Mouse (Mus musculus) intestine, postnatal 0 days (tissue): ENCODE measurements around the gene Znrd1. TPM values are rescaled to one million over a fixed set of nuclear protein-coding genes. Genes with fewer than 3 reads are reported as not detected.

Experiments used
- ATAC-seq: fragments of 200-750 bp; cut with Nextera tagmentation; 2 replicates; pipeline ENCODE4 v1.8.0; 2017; ENCODE audit warnings: mild to moderate bottlenecking, moderate TSS enrichment, moderate library complexity
- H3K27ac ChIP-seq: fragments of 300-500 bp; sonication (generic); 2 replicates; pipeline ENCODE4 v1.5.1; 2014; ENCODE audit warnings: mild to moderate bottlenecking, low read depth, low read length, moderate library complexity
- H3K27me3 ChIP-seq: fragments of 300-500 bp; sonication (generic); replicated peaks from 2 replicates; pipeline ENCODE4 v1.6.1; 2014; ENCODE audit warnings: low read length, mixed read lengths; ENCODE audit not compliant: control insufficient read depth, insufficient read depth
- H3K36me3 ChIP-seq: fragments of 300-500 bp; sonication (generic); 2 replicates; pipeline ENCODE4 v1.6.1; 2014; ENCODE audit warnings: mild to moderate bottlenecking, moderate library complexity; ENCODE audit not compliant: control insufficient read depth, insufficient read depth
- H3K4me1 ChIP-seq: fragments of 300-500 bp; sonication (generic); replicated peaks from 2 replicates; pipeline ENCODE4 v1.6.1; 2014; ENCODE audit warnings: antibody characterized with exemption, low read length, mixed read lengths; ENCODE audit not compliant: control insufficient read depth, insufficient read depth
- H3K4me2 ChIP-seq: fragments of 300-500 bp; sonication (generic); replicated peaks from 2 replicates; pipeline ENCODE4 v1.6.1; 2014; ENCODE audit warnings: low read depth, mild to moderate bottlenecking, moderate library complexity
- H3K4me3 ChIP-seq: fragments of 300-500 bp; sonication (generic); 2 replicates; pipeline ENCODE4 v1.5.1; 2014; ENCODE audit warnings: low read depth, low read length
- H3K9ac ChIP-seq: fragments of 300-500 bp; sonication (generic); 2 replicates; pipeline ENCODE4 v1.6.1; 2014; ENCODE audit warnings: mild to moderate bottlenecking, low read depth, low read length
- H3K9me3 ChIP-seq: fragments of 300-500 bp; sonication (generic); 2 replicates; pipeline ENCODE4 v1.6.1; 2016; ENCODE audit warnings: mixed run types; ENCODE audit not compliant: control insufficient read depth
- CTCF ChIP-seq: sonication (generic); IDR thresholded peaks from 2 replicates; pipeline ENCODE4 v1.5.1; 2016; ENCODE audit warnings: low read depth, mild to moderate bottlenecking, control low read depth, antibody characterized with exemption, moderate library complexity
- WGBS: fragments of 180-500 bp; shearing (Covaris S2); extraction: QIAGEN DNeasy Blood & Tissue Kit; methylation state at CpG from one replicate; pipeline ENCODE4 v1.1.7; 2014; 5-methylcytosine and 5-hydroxymethylcytosine counted together
- polyA plus RNA-seq: library from polyadenylated mRNA; unstranded; fragments of >200 nt; fragmentation: Nextera tagmentation; extraction: Ambion mirVana; gene quantifications from 2 replicates; pipeline ENCODE4 v1.2.1, GENCODE M21; 2015

Gene Znrd1
- polyA plus RNA-seq, 1 experiment from 2014 or later = 59.1 TPM

DNA sequence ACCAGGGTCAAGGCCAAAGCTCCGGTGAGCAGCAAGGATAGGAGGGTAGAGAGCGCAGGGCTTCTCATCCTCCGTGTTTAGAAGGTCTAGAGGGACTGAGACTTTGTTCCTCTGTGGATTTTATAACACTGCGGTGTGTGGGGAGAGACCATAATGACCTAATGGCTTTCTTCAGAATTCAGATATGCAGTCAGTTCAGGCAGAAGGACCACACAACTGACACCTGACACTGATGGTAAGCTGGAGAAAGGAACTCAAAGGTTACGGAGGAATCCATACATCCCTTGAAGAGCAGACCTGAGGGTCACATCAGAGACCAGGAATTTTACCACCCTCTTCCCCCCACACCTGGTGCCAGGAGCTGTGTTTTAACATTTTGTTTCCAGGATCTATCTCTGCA is 31.1 kb upstream of the Znrd1 start, which contains the start of gene H2-M5:
Gene H2-M5, minus strand, starts transcription at position 101 of the 400 bp plus-strand sequence.
- no peak within 1 kb of the TSS for H3K27ac ChIP-seq
- TF ChIP-seq CTCF = no peak
- no peaks in the 10 kb centered on the region for H3K36me3 ChIP-seq
- ATAC-seq = no peak
- H3K4me2 ChIP-seq = peak within 1 kb of the TSS; percentile 49
- H3K9me3 ChIP-seq = no peaks in the 10 kb centered on the region
- H3K4me3 ChIP-seq = peak within 1 kb of the TSS; percentile 20
- no peaks in the 10 kb centered on the region for H3K4me1 ChIP-seq
- 33% methylated on average over 5 of the region's 5 CpGs for WGBS
- H3K27me3 ChIP-seq = peaks cover 25% of the 10 kb centered on the region; the same call in 1 of the 2 replicates
- H3K9ac ChIP-seq = no peak within 1 kb of the TSS

GRCm38 (mm10) chr17:36988475-36988874 is 30.1 kb upstream of the Znrd1 start:
- Histone ChIP-seq H3K9ac (no peak overlapping the region), H3K27me3 (peaks cover 25% of the 10 kb centered on the region; the same call in 1 of the 2 replicates), H3K27ac (no peak overlapping the region), H3K4me3 (peak overlapping the region; percentile 20), H3K4me2 (peak overlapping the region; percentile 49), H3K36me3 (no peaks in the 10 kb centered on the region), H3K9me3 (no peaks in the 10 kb centered on the region), H3K4me1 (no peaks in the 10 kb centered on the region)
- no peak for ATAC-seq
- 10% methylated on average over 24 of the region's 24 CpGs for WGBS
- TF ChIP-seq CTCF = no peak

- H3K27ac ChIP-seq = no peak overlapping the region
- H3K9ac ChIP-seq = no peak overlapping the region
- H3K4me1 ChIP-seq = no peaks in the 10 kb centered on the region
- H3K36me3 ChIP-seq = no peaks in the 10 kb centered on the region
- H3K4me2 ChIP-seq = peak overlapping the region; percentile 61; the same call in 1 of the 2 replicates
- no peak for TF ChIP-seq CTCF
- H3K27me3 ChIP-seq = peaks cover 7% of the 10 kb centered on the region; the same call in 1 of the 2 replicates
- no peak for ATAC-seq
- H3K9me3 ChIP-seq = no peaks in the 10 kb centered on the region
- 29% methylated on average over 5 of the region's 5 CpGs for WGBS
- no peak overlapping the region for H3K4me3 ChIP-seq
These were observed 24.1 kb upstream of the Znrd1 start for GRCm38 (mm10) chr17:36982253-36983155.

DNA sequence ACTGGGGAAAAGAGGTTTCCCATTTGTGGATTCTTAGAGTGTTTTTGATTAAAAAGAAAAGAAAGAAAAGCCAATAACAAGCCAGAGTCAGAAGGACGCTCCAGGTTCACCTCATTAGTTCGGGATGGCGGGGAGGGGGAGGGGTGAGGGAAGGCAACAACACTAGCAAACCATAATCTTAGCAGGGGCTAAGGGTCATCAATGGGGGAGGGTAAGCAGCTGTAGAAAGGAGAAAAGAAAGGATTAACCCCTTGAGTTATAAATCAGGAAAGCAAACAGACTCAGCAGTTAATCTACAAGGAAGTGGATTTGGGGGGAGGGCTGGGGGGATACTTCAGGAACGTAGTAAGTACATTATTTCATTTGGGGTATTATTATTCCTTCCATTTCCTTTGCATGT is 23.5 kb upstream of the Znrd1 start:
- Histone ChIP-seq H3K27ac (no peak overlapping the region), H3K9me3 (no peaks in the 10 kb centered on the region), H3K27me3 (peaks cover 4% of the 10 kb centered on the region; the same call in 1 of the 2 replicates), H3K4me3 (peak overlapping the region; percentile 23), H3K36me3 (no peaks in the 10 kb centered on the region), H3K4me1 (no peaks in the 10 kb centered on the region), H3K9ac (no peak overlapping the region), H3K4me2 (peak overlapping the region; percentile 61)
- WGBS = 6% methylated on average over 4 of the region's 4 CpGs
- TF ChIP-seq CTCF = no peak
- no peak for ATAC-seq

GRCm38 (mm10) chr17:36981221-36981813 is 23.0 kb upstream of the Znrd1 start, which contains the start of gene 2410137M14Rik:
Gene 2410137M14Rik, minus strand, starts transcription at chr17:36981237.
- H3K9me3 ChIP-seq = no peaks in the 10 kb centered on the region
- H3K27ac ChIP-seq = no peak within 1 kb of the TSS
- no peak for TF ChIP-seq CTCF
- ATAC-seq = peak; percentile 43; the same call in 1 of the 2 replicates
- H3K4me3 ChIP-seq = peak within 1 kb of the TSS; percentile 23
- H3K9ac ChIP-seq = no peak within 1 kb of the TSS
- H3K4me2 ChIP-seq = peak within 1 kb of the TSS; percentile 61
- H3K4me1 ChIP-seq = no peaks in the 10 kb centered on the region
- H3K27me3 ChIP-seq = no peaks in the 10 kb centered on the region
- WGBS = 8% methylated on average over 18 of the region's 18 CpGs
- H3K36me3 ChIP-seq = no peaks in the 10 kb centered on the region

DNA sequence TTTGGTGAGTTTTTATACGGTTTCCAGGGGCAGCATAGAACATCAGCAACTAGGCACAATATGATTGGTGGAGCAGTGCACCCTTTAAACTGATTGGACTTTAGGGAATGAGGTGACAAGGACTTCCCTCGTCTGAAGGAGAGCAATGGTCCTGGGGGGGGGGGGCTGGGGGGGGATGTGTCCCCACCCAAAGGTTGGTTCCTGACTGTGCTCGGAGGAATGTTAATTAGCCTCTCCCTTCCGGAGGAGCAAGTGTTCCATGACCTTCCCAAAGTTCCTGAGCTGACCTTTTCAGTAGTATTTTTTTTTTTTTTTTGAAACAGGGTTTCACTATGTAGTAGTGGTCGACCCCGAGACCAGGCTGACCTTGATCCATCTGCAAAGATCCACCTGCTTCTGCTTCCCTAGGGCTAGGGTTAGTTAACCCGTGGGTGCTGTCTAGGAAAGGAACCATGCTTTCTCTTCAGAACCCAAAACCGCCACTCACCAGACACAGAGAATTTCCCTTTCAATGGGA is 15.0 kb upstream of the Znrd1 start:
- Histone ChIP-seq H3K4me2 (no peak overlapping the region), H3K4me1 (no peaks in the 10 kb centered on the region), H3K27me3 (no peaks in the 10 kb centered on the region), H3K27ac (no peak overlapping the region), H3K9me3 (no peaks in the 10 kb centered on the region), H3K4me3 (no peak overlapping the region), H3K9ac (no peak overlapping the region), H3K36me3 (no peaks in the 10 kb centered on the region)
- WGBS = 70% methylated on average over 8 of the region's 8 CpGs
- no peak for TF ChIP-seq CTCF
- ATAC-seq = no peak
